Mouse (Mus musculus): ENCODE data around the gene Gm10271.

The Gm10271 gene

DNA sequence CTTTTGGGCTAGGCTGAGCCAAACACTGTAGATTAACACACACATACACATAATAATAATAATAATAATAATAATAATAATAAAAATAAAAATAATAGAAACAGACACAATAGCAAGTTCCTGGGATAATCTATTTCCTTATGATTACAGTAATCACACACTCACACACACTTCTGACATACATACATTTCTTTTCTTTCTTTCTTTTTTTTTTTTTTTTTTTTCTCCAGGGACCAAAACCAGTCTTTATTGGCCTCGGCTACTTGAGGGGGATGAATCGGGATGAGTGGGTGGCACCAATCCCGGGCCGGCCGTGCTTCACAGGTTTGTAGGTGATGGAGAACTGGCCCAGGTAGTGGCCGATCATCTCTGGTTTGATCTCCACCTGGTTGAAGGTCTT is at the start of gene Gm10271:
TSS of gene Gm10271 (minus strand) at position 101 of the 400 bp plus-strand sequence.
- no peak for DNase-seq (ENCODE audit: low spot score)

DNA sequence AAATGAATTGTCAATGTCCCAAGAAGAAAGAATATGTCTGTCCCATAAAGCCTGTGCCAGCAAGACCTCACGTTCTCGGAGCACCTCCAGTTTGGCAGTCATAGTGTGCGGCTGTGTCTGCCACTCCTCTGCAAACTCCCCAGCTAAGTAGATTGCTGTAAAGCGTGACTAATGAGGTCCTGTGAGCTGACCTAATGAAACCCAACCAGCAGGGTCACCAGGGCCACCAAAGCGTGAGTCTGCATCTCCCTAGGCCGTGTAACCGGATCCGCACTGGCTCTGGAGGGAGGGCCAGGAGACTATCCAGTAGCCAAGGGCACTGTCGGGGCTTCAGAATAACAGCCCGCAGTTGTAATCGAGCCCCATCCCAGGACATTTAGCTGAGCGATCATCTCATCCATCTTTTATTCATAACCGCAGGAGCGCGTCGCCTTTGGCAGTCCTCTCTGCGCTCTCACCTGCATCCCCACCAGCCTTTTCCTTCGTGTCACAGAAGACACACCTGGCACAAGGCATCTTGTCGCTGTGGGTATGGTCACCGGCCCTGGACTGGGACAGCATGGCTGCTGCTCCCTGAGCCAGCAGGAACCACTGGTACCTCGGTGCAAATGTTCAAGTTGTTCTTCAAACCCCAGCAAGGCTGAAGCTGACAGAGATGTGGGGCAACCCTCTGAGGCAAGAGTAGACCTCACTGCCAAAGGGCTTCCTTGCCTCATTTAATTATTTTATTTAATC is 48.8 kb upstream of the Gm10271 start:
- no peak for DNase-seq (ENCODE audit: low spot score)

DNA sequence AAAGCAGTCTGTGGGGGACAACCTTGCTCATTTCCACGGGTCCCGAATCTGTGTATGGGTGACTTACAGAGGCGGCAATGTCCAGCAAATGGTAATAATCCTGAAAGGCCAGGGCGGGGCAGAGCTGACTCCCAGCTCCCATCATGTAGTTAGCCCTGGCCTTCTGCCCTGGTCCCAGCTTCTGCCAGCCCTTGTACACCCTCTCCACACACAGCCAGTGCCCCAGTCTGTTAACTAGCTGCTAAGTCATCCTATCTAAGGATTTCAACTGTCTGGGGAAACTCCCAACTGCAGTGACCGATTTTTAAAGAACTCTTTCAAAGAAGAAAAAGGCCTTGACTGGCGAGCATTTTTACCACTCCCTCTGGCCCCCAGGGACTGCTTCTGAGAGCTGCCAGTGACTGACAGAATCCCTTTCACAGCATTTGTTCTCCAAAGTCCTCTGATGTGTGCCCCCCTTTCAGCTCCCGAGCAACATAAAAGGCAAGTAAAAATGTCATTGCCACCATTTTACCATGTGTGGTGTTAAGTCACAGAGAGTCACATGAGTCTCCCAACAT is 46.0 kb upstream of the Gm10271 start:
- DNase-seq (ENCODE audit: low spot score) = no peak

DNA sequence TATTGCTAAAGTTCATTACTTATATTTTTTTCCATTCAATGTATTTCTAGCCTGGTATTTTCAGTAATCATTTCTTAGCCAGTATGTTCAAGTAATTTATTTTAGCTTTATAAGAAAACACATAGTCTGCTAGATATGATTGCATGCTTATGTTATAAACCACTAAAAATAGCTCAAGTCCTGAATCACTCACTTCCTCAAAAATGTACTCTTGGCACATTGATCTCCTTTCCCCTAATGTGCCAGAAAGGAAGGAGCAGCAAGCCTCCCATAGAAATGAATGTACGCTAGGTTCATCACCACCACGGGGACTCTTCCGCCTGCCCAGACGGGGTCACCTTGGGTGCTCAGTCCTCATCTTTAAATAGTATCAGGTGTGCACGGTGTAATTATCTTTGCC is 42.2 kb upstream of the Gm10271 start:
- no peak for DNase-seq (ENCODE audit: low spot score)

DNA sequence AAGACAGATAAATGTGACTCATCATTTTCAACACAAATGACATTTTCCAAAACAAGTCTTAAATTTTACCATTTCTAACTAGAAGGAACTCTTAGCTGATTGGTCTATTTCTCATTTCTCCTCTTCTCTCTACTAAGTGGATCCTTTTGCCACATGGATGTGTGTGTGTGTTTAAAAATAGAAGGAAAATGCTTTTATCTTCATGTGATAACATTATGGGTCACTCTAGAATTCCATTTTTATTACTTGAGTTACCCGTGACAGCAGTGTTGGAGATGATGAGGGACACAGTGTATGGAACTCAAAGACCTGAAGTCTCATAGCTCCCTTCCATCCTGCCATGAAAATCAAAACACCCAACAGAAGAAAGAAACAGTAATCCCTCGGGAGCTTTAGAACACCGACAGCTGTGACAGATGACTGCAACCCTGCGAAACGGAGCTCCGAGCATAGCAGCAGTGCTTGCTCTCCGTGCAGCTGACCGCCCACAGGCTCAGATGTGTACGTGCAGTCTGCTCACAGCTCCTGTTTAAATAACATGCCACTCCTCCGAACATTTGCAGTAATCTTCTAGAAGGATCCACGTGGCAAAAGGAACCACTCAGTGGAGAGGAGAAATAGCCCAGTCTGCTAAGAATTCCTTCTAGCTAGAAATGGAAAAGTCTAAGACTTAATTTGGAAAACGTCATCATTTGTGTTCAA is 41.4 kb upstream of the Gm10271 start:
- DNase-seq (ENCODE audit: low spot score) = no peak

DNA sequence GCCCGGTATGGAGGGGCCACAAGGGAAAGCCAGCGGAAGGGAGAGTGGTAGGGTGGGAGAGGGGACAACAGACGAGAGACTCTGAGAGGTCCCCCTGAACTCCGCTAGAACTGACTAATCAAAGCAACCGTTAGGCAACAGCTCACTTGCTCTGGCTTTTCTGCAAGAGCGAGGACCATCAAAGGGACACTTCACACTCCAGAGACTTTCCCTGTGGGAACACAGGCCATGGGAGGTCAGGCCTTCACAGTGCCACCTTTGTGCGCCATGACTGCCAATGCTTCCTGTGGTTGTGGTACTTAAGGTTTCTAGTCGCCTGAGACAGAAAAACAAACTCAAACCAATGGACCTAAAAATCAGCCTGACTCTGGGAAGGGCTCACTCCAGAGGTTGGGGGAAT is 38.6 kb upstream of the Gm10271 start:
- DNase-seq (ENCODE audit: low spot score) = no peak

DNA sequence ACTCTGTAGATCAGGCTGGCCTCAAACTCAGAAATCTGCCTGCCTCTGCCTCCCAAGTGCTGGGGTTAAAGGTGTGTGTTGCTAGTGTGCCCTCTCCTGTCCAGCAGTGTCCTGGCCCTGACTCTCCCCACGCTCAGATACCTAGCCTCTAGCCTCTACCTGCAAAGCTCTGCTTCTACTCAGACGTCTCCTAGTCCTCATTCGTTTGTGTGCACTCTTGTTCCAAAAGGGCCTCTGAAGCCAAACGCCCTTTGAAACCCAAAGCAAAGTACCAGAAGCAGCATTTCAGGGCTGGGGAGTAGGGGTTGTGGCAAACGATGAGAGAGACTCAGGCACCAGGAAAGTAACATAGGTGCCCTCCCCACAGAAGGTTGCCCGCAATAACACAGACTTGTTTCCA is 37.3 kb upstream of the Gm10271 start:
- DNase-seq (ENCODE audit: low spot score) = no peak

DNA sequence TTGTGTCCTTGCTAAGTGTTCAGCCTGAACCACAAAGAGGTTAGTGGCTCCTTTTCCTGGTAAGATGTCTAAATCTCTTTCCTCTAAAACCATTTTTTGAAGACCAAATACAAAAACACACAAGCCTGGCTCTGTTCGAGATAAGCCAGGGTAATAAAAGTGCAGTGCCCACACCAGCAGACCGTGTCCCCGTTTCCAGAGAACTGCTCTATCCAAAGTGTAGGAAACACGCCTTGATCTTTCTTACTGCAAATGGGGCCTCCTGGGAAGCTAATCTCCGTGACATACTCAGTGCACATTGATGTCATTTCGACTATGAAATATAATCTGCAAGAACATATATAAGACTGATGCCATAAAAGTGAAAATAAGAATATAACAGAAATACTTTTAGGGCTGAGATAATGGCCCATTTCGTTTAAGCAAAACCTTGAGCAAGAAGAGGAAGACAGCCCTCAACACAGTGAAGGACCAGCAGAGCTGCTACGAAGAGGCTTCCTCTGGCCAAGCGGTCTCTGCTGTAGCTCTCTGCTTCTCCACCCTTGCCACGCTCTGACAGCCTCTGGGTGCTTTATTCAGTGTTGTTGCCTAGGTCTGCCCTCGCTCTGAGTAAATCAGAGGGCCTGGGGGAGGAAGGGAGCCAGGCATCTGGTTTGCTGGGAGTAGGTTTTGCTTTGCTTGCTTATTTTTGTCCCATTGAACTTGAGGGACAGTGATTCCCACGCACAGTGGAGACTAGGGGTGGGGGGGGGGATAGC is 33.5 kb upstream of the Gm10271 start:
- no peak for DNase-seq (ENCODE audit: low spot score)

DNA sequence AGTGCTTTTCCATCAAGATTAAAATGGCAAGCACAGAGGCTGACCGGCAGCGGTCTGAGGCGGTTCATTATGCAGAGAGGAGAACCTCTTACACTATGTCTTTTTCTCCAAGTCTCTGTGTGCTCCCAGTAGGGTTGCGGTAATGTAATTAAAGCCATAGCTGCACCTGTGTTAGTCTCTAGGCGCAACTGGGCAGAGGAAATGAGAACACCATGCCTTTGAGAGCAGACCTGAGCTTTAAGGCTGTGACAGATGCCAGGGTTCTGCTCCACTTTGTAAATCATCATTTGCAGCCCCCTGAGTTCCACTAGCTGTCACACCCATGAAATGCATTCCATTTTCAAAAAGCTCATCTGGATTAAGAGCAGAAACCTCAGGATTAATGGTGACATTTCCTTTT is 32.3 kb upstream of the Gm10271 start:
- DNase-seq (ENCODE audit: low spot score) = no peak

DNA sequence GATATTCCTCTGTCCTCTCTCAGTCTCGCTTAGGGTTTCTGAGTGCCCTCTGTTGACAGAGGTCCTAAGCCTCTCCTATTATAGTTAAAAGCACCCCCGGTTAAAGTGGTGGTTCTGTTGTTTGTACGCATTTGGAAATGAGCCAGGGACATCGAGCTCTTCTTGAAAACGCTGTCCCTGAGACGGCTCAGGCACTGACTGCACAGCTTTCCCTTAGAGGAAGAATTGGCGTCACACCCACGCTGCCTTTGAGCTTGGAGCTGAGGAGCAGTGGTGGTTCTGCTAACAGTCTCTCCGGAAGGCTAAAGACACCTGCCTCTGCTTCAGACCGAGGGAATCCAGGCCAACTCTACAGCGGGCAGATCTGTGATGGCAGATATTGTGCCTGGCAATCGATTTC is 28.6 kb upstream of the Gm10271 start:
- DNase-seq (ENCODE audit: low spot score) = no peak

DNA sequence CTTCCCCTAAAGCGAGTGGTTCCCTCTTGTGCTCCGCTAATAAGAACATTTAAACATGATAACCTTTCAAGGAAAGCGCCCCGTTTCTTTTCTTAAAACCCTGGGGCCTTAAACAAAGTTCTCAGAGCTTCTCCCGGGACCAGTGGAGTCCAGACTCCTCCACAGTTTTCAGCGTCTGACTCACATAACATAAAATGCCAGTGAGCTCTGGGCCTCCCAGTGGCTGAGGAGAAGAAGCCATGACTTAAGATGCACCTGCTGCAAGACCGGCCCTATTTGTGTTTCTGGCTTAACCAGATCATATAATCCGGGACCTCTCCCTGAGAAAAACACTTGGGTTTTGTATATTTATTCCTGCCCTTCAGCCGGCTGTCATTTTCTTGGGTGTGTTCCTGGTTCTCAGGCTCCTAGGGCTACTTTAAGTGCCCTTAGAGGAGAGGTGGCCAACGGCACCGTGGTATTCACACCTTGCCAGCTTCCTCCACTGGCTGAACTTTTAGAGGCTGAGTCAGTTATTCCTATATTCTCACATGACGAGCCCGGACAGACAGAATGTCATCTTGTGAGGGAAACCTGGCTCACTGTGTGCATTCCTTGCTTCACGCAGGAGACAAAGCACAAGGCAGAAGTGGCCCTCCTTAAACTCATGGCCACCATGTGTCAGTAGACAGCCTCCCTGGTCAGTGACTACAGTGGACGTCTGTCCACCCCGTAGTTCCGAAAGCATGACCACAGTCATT is 26.5 kb upstream of the Gm10271 start:
- no peak for DNase-seq (ENCODE audit: low spot score)

DNA sequence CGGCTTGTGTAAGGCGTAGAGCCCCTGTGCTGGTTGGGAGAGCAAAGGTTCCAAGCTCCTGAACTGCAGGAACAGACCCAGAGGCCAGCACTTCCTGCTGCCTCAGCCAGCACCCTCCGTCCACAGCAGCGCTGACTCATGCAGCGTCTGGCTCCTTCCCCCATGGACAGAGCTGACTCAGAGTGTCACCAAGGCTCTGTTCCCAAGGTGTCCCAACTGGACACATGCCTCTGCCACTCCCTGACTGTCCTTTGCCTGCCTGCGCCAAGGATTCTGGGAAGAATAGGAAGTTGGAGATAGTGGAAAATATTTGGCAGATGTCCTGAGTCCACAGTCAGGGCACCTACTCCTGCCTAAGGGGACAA is 23.8 kb upstream of the Gm10271 start:
- no peak for DNase-seq (ENCODE audit: low spot score)

DNA sequence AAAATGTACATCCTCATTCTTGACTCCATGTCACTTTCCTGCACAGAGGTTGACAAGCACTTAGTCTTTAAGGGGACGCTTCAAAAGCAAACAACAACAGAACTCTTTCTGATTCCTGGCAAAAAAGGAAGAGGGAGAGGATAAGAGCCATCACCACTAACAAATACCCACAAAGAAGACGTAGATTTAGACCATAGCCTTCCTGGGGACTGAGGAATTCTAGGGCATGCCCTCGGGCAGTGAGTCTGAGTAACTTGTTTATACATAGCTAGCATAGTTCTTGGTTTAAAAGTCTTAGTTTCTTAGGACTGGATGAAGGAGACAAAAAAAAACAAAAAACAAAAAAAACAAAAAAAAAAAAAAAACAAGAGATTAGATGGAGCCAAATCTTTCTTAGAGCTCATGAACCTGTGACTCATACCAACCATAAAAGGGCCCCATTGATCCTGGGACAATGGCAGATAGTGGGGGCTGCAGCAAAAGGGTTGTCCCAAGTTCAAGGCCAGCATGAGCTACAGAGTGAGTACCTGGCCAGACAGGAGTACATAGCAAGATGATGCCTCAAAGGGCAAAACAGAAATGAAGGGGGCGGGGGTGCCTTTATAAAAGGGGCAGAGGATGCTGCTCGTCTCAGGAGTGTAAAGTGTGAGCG is 23.3 kb upstream of the Gm10271 start:
- no peak for DNase-seq (ENCODE audit: low spot score)

DNA sequence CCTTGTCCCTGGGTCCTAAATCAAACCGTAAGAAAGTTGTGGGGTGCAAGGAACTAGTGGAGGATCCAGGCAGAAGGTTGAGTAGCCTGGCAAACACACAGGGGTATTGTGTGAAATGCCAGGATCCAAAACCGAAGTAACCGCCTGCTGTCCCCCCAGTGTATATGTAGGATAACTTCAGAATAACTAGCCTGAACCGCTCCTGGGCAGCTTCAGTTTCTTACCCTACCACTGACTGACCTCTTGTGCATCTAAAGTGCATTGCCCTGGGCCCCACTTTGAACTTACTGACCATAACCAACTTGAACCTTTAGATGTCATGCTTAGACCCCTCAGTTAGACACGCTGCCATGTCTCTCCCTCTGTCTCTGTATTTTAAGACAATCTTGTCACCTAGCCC is 22.8 kb upstream of the Gm10271 start:
- DNase-seq (ENCODE audit: low spot score) = no peak

DNA sequence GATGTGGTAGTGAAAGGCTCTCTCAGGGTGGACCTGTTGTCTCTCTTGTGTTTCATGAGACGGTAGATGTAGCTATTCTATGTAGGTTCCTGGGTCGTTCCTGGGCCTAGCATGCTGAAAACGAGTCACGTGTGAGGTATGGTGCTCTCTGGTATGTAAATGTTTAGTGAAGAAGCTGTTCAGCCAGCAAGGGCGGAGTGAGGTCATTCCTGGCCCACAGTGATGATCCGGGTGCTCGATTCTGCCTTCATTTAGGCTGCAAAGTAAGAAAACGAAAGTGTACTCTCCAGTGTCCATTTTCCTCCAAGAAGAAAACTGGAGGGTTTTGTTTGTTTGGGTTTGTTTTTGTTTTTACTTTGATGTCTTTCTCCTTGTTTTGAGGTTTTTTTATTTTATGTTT is 21.6 kb upstream of the Gm10271 start:
- no peak for DNase-seq (ENCODE audit: low spot score)

DNA sequence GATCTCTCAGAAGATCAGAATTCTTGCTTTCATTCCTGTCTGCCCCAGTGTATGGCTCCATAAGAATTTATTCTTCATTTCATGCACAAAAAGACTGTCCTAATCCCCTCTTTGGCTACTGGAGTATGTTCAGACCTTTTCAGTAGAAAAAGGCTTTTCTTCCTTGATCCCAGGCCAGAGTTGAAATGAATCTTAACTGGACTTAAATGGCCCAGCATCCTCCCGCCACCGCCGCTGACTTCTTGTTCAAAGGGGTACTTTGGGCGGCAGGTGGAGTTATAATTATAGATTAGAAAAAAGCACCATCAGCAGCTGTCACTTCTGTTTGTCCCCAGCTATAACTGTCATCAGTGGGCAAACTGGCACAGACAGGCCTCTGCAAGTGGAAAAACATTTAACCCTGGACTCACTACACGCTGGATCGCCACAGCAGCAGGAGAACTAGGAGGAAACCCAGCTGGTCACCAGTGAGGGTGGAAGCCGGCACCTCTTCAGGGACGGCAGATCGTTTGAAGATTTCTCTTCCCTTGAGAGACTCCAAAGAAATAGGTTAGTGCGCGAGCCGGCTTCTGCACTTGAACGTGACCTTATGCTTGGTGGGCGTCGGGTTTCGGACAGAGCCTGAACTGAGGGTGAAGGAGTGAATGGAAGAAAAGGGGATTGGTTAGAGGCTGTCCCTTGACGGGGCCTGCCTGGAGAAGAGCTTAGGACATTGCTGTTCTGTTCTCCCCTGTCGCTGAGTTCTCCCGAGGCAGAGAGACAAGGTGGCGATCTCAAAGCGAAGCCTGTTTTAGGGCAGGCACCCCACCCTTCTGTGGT is 14.1 kb upstream of the Gm10271 start, which contains the start of gene Best3:
TSS of gene Best3 (plus strand) at position 51 of the 819 bp plus-strand sequence.
- no peak for DNase-seq (ENCODE audit: low spot score)

DNA sequence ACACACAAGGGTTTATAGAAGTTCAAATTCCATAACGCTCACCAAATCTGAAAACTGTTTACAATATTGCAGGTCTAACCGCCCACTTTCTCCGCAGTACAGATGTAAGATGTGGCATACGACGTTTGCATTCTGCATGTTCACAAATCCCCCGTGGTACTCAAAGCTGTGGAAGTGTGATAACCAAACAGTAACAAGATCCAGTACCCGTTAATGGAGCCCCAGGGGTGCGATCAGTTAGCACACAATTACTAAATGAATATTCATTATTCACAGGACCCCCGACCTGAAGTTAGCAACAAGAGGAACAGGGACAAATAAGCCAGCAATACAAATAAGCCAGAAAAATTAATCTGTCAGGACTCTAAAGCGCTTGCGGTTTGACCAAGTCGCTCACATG is 12.4 kb upstream of the Gm10271 start:
- no peak for DNase-seq (ENCODE audit: low spot score)

DNA sequence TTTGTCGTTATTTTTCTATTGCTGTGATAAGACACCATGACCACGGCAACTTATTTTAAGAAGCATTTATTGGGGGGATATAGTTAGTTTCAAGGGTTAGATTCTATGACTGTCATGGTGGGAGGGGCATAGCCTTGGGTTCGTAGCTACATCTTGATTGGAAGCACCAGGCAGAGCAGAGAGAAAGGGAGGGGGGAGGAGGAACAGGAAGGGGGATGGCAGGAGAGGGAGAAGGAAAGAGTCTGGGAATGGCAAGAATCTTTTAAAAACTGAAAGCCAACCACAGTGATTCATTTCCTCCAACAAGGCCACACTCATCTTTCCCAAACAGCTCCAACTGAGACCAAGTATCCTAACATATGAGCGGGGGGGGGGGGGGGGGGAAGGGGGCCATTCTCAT is 10.1 kb upstream of the Gm10271 start:
- no peak for DNase-seq (ENCODE audit: low spot score)

DNA sequence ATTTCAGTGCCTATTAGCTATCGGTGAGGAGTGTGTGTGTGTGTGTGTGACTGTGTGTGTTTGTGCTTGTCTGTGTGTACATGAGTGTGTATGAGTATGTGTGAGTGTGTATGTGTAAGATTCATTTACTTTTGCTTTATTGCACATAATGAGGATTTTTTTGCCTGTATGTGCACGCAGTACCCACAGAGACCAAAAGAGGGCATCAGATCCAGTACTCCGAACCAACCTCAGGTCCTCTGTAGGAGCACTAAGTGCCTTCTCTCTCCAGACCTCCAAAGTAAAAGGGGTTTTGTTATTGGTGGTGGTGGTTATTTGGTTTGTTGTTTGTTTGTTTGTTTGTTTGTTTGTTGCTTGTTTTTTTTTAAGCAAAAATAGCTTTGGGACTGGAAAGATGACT is 8.5 kb upstream of the Gm10271 start:
- DNase-seq (ENCODE audit: low spot score) = no peak

DNA sequence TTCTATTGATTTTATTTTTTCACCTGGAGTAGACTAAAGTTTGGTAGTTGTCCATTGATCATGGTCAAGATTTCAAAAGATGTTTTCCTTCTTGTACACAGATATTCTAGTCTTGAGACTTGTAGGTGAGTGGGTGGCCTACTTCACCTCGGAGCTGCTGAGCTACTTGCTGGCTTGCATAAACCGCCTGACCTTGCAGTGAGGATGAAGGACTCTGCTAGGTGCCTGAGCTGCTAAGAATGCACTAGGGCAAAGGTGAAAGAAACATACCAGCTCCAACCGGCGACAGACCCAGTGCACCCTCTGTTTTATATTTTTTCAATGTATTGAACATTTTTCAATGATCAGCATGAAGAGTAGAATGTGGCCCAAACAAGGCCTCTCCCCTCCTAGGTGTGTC is 7.9 kb upstream of the Gm10271 start:
- DNase-seq (ENCODE audit: low spot score) = no peak

DNA sequence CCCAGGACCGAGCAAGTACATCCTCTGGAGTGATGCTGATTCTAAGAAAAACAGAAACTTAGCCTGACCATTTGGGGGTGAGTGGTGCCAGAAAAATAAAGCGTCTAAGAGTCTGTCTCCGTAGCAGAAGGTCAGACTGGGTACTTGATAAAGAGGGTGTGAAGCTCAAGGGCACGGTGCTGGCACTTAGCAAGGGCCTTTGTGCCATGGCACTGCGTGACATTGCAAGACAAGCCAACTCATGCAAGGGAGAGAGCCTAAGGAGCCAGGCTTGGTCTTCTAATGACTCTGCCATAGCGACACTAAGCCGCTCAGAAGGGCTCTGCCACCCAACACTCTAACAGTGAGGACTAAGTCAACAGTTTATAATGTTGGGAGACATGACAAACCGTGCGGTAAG is 6.4 kb upstream of the Gm10271 start:
- no peak for DNase-seq (ENCODE audit: low spot score)

All from urinary bladder, postnatal 10 days (tissue).